Mouse (Mus musculus): Measurements from ENCODE around the gene Tex10. TPM values are rescaled to one million over a fixed set of nuclear protein-coding genes. Genes with fewer than 3 reads are reported as not detected.
A peak's percentile ranks its signal among the peaks of the same experiment; 100 is the strongest.

The Tex10 gene
- 10 to 100 TPM; 24.6 to 25.1 TPM for total RNA-seq (2021)

GRCm38 (mm10) chr4:48472792-48473650 is at the start of gene Tex10:
Gene Tex10 (minus strand): TSS chr4:48473459.
- DNase-seq (ENCODE audit: extremely low spot score in 1 of 2, low spot score in 2 of 2) = peak; percentile 82 to 95
- intact Hi-C loops (cut with DNase I) = no loop called here

GRCm38 (mm10) chr4:48510861-48511260 is 37.6 kb upstream of the Tex10 start:
- no peak for DNase-seq (ENCODE audit: extremely low spot score in 1 of 2, low spot score in 2 of 2)
- intact Hi-C loops (cut with DNase I) = no loop called here

- intact Hi-C loops (cut with DNase I) = no loop called here
- no peak for DNase-seq (ENCODE audit: extremely low spot score in 1 of 2, low spot score in 2 of 2)
These were observed 19.3 kb upstream of the Tex10 start for GRCm38 (mm10) chr4:48492510-48492909.

- DNase-seq (ENCODE audit: extremely low spot score in 1 of 2, low spot score in 2 of 2) = no peak
- intact Hi-C loops (cut with DNase I) = no loop called here
These were observed 18.1 kb upstream of the Tex10 start for GRCm38 (mm10) chr4:48491290-48491743.

GRCm38 (mm10) chr4:48488916-48489315 is 15.7 kb upstream of the Tex10 start:
- intact Hi-C loops (cut with DNase I) = no loop called here
- DNase-seq (ENCODE audit: extremely low spot score in 1 of 2, low spot score in 2 of 2) = no peak

GRCm38 (mm10) chr4:48481287-48481686 is 8.0 kb upstream of the Tex10 start:
- intact Hi-C loops (cut with DNase I) = no loop called here
- DNase-seq (ENCODE audit: extremely low spot score in 1 of 2, low spot score in 2 of 2) = peak in 1 of 2 experiments; percentile 24

GRCm38 (mm10) chr4:48473651-48474011 is 372 bp upstream of the Tex10 start:
- intact Hi-C loops (cut with DNase I) = no loop called here
- DNase-seq (ENCODE audit: extremely low spot score in 1 of 2, low spot score in 2 of 2) = no peak

GRCm38 (mm10) chr4:48472052-48472791 is 1.0 kb downstream of the Tex10 start:
- no peak for DNase-seq (ENCODE audit: extremely low spot score in 1 of 2, low spot score in 2 of 2)
- intact Hi-C loops (cut with DNase I) = no loop called here

- intact Hi-C loops (cut with DNase I) = no loop called here
- no peak for DNase-seq (ENCODE audit: extremely low spot score in 1 of 2, low spot score in 2 of 2)
These were observed 2.3 kb downstream of the Tex10 start for GRCm38 (mm10) chr4:48470977-48471376.

GRCm38 (mm10) chr4:48461060-48461459 is 12.2 kb downstream of the Tex10 start:
- intact Hi-C loops (cut with DNase I) = no loop called here
- DNase-seq (ENCODE audit: extremely low spot score in 1 of 2, low spot score in 2 of 2) = no peak

- intact Hi-C loops (cut with DNase I) = loop anchor here (10.0 kb wide), 2 partner anchors 1044 to 1196 kb away; no protein-coding TSS in a partner anchor
- no peak for DNase-seq (ENCODE audit: extremely low spot score in 1 of 2, low spot score in 2 of 2)
These were observed 14.8 kb downstream of the Tex10 start for GRCm38 (mm10) chr4:48458436-48458835.

- DNase-seq (ENCODE audit: extremely low spot score in 1 of 2, low spot score in 2 of 2) = peak in 1 of 2 experiments; percentile 14
- intact Hi-C loops (cut with DNase I) = loop anchor here (10.0 kb wide), 2 partner anchors 1039 to 1201 kb away; no protein-coding TSS in a partner anchor
These were observed 19.0 kb downstream of the Tex10 start for GRCm38 (mm10) chr4:48454106-48454773.

- DNase-seq (ENCODE audit: extremely low spot score in 1 of 2, low spot score in 2 of 2) = no peak
- intact Hi-C loops (cut with DNase I) = no loop called here
These were observed 45.2 kb downstream of the Tex10 start for GRCm38 (mm10) chr4:48428054-48428453.

- no peak for DNase-seq (ENCODE audit: extremely low spot score in 1 of 2, low spot score in 2 of 2)
- intact Hi-C loops (cut with DNase I) = no loop called here
These were observed 45.8 kb downstream of the Tex10 start for GRCm38 (mm10) chr4:48427413-48427812.

- no peak for DNase-seq (ENCODE audit: extremely low spot score in 1 of 2, low spot score in 2 of 2)
- intact Hi-C loops (cut with DNase I) = no loop called here
These were observed 49.5 kb downstream of the Tex10 start for GRCm38 (mm10) chr4:48423738-48424137.

GRCm38 (mm10) chr4:48422633-48423032 is 50.6 kb downstream of the Tex10 start:
- intact Hi-C loops (cut with DNase I) = no loop called here
- no peak for DNase-seq (ENCODE audit: extremely low spot score in 1 of 2, low spot score in 2 of 2)

- intact Hi-C loops (cut with DNase I) = no loop called here
- no peak for DNase-seq (ENCODE audit: extremely low spot score in 1 of 2, low spot score in 2 of 2)
These were observed 54.3 kb downstream of the Tex10 start for GRCm38 (mm10) chr4:48418831-48419468.

GRCm38 (mm10) chr4:48415838-48416335 is 57.4 kb downstream of the Tex10 start:
- DNase-seq (ENCODE audit: extremely low spot score in 1 of 2, low spot score in 2 of 2) = no peak
- intact Hi-C loops (cut with DNase I) = no loop called here

GRCm38 (mm10) chr4:48413473-48413872 is 59.8 kb downstream of the Tex10 start:
- intact Hi-C loops (cut with DNase I) = no loop called here
- DNase-seq (ENCODE audit: extremely low spot score in 1 of 2, low spot score in 2 of 2) = no peak
